Comparison of ENCODE assay signal across 8 mouse cellular contexts in the genomic region with DNA sequence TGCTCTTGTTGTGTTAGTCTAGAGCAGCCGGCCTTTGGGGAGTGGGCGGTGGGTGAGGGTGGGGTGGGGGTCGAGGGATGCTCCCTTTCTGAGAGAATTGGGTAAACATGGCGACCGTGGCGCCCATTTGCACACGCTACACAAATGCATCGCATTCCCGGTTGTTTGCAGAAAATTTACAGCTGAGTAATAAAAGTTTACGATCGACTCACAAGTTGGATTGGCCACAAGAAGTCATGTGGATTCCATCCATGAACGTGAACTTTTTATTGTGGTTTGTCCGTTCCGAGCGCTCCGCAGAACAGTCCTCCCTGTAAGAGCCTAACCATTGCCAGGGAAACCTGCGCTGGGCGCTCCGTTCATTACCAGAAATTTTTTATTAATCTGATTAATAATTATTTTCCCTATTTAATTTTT. TPM values are rescaled to one million over a fixed set of nuclear protein-coding genes. Genes with fewer than 3 reads are reported as not detected.
DNase-seq lines count a peak whose midpoint lies in the region; ATAC-seq and TF ChIP-seq lines count a peak whose summit lies in the region.

A gene (plus strand): TSS at position 319 of the 417 bp plus-strand sequence.

- H3K27me3 ChIP-seq in hindbrain, embryonic 11.5 days (ENCODE audit: control insufficient read depth, insufficient read depth, low read length), result peaks cover 98% of the 10 kb centered on the region
- peaks cover 96% of the 10 kb centered on the region for H3K27me3 ChIP-seq in limb, embryonic 14.5 days (ENCODE audit: control insufficient read depth, insufficient read depth, low read length)

- WGBS in hindbrain, embryonic 11.5 days, result 2% methylated on average over 19 of the region's 19 CpGs
- WGBS in limb, embryonic 14.5 days, result under 1% methylated on average over 19 of the region's 19 CpGs

- no peaks in the 10 kb centered on the region for H3K36me3 ChIP-seq in hindbrain, embryonic 11.5 days (ENCODE audit: control insufficient read depth, insufficient read depth, low read length)
- H3K36me3 ChIP-seq in limb, embryonic 14.5 days (ENCODE audit: control insufficient read depth, insufficient read depth, low read length), result no peaks in the 10 kb centered on the region

- no peak within 1 kb of the TSS for H3K27ac ChIP-seq in hindbrain, embryonic 11.5 days (ENCODE audit: low read depth, low read length)
- no peak within 1 kb of the TSS for H3K27ac ChIP-seq in limb, embryonic 14.5 days (replicated peaks; ENCODE audit: low read depth, low read length)

- H3K4me1 ChIP-seq in hindbrain, embryonic 11.5 days (replicated peaks; ENCODE audit: control insufficient read depth, insufficient read depth, low read length), result 0 out of 2 replicates have a peak, but pooled peaks cover 3% of the 10 kb centered on the region
- H3K4me1 ChIP-seq in limb, embryonic 14.5 days (ENCODE audit: control insufficient read depth, insufficient read depth, low read length), result peaks cover 24% of the 10 kb centered on the region

- ATAC-seq in hindbrain, embryonic 11.5 days (ENCODE audit: low FRiP score), result no peak
- peak; percentile 32; the same call in 1 of the 2 replicates for ATAC-seq in limb, embryonic 14.5 days (ENCODE audit: low FRiP score, low read depth)

- peak within 1 kb of the TSS; percentile 47 for H3K4me2 ChIP-seq in hindbrain, embryonic 11.5 days (replicated peaks; ENCODE audit: low read depth, low read length)
- peak within 1 kb of the TSS; percentile 69 for H3K4me2 ChIP-seq in limb, embryonic 14.5 days (replicated peaks; ENCODE audit: low read depth, low read length, severe bottlenecking)

- DNase-seq in gastrocnemius, postnatal 4 days (ENCODE audit: low spot score in 2 of 2), result no peak
- DNase-seq in gastrocnemius, postnatal 36 days, result no peak
- peak; percentile 67 for DNase-seq in adrenal gland, adult 2 months
- DNase-seq in hindbrain, embryonic 11.5 days (ENCODE audit: low spot score), result no peak
- DNase-seq in limb, embryonic 14.5 days (ENCODE audit: low spot score), result peak; percentile 60
- peak; percentile 69 for DNase-seq in yolk sac, embryonic 10.5 days (ENCODE audit: low spot score)
- no peak for DNase-seq in layer of hippocampus, adult 9-10 months (ENCODE audit: low spot score)
- DNase-seq in cerebellum, postnatal 4 days (ENCODE audit: low spot score in 2 of 2), result no peak

- intact Hi-C loops in gastrocnemius, postnatal 36 days (cut with DNase I), result no loop called here

- H3K9ac ChIP-seq in hindbrain, embryonic 11.5 days (ENCODE audit: low read depth, low read length), result no peak within 1 kb of the TSS
- H3K9ac ChIP-seq in limb, embryonic 14.5 days (ENCODE audit: low read depth, low read length, severe bottlenecking), result peak within 1 kb of the TSS; percentile 50; the same call in 1 of the 2 replicates

- H3K4me3 ChIP-seq in hindbrain, embryonic 11.5 days (ENCODE audit: low read depth, low read length), result peak within 1 kb of the TSS; percentile 30
- H3K4me3 ChIP-seq in limb, embryonic 14.5 days (replicated peaks; ENCODE audit: low read length), result peak within 1 kb of the TSS; percentile 45

- no peak for TF ChIP-seq POLR2A in limb, embryonic 14.5 days (IDR thresholded peaks at IDR 0.05; ENCODE audit: borderline replicate concordance, extremely low read depth, insufficient read depth, insufficient read length)

- H3K9me3 ChIP-seq in hindbrain, embryonic 11.5 days (ENCODE audit: control insufficient read depth, low read length), result no peaks in the 10 kb centered on the region
- H3K9me3 ChIP-seq in limb, embryonic 14.5 days (ENCODE audit: control insufficient read depth, low read length), result no peaks in the 10 kb centered on the region

RNA-seq across cellular contexts. Expression of the gene that starts here (rescaled TPM):
- total RNA-seq in gastrocnemius, postnatal 4 days (2021), result 10 to 100 TPM; 12.7 to 12.8 TPM
- 1 to 10 TPM; 6.8 to 7.0 TPM for total RNA-seq in gastrocnemius, postnatal 36 days (2021)
- 10 to 100 TPM; 52.2 to 60.3 TPM for total RNA-seq in adrenal gland, adult 2 months (2021)
- 41.6 and 58.1 TPM in 2 replicates for polyA plus RNA-seq in adrenal gland, adult 2 months (2012; rRNA removed)
- polyA plus RNA-seq in hindbrain, embryonic 11.5 days (2014; fragmentation: Nextera tagmentation; extraction: Ambion mirVana), result 0.45 and 5.4 TPM in 2 replicates
- 8.0 and 10.4 TPM in 2 replicates for polyA plus RNA-seq in limb, embryonic 14.5 days (2012; rRNA removed)
- 2.4 and 2.5 TPM in 2 replicates for polyA plus RNA-seq in limb, embryonic 14.5 days (2014; fragmentation: Nextera tagmentation; extraction: Ambion mirVana)

Comparison
In these comparisons a context has a peak if more than half of its experiments do, and no peak if none do; other contexts are left out.
1. DNase-seq: peak in adrenal gland, adult 2 months (single experiment), limb, embryonic 14.5 days (single experiment) and yolk sac, embryonic 10.5 days (single experiment); none in gastrocnemius, postnatal 4 days (0 of 2), gastrocnemius, postnatal 36 days (0 of 2), hindbrain, embryonic 11.5 days (single experiment), layer of hippocampus, adult 9-10 months (single experiment) and cerebellum, postnatal 4 days (0 of 2).